Mouse (Mus musculus): ENCODE data around the gene Ulk2. TPM values are rescaled to one million over a fixed set of nuclear protein-coding genes. Genes with fewer than 3 reads are reported as not detected.
A peak's percentile ranks its signal among the peaks of the same experiment; 100 is the strongest.

The Ulk2 gene
- polyA plus RNA-seq, 2 experiments, result 24.7 to 32.3 TPM

DNA sequence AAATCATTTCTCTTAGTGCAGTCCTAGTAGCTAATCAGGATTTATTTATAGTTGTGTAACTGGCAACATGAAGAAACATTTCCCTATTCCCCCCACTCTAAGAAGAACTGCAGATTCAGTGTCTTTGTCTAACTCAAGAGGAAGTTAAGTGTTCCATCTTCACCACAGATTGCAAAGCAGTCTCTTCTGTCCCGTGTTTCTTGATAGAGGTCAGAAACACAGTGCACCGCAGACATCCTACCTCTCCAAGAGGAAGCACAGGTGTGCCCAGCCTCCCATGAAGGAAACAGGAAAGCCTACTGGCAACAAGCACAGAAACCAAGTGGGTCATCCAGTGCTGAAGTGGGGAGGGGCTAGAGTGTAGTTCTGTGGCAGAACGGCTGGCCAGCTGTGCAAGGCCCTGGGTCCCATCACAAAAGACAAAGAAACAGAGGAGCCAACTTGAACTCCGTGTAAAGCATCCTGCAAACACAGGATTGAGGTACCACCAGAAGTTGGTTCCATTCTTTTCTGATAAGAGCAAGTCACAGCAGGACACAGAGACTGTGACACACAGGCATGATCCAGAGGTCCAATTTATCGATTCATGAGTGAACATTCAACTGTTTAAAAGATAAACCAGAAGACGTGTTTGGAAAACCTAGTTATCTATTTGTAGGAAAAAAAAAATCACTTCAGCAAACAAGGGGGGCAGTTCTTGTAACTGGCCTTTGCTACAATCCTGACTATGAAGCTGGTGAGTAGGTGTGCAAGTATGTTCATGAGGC, 7.1 kb upstream of the Ulk2 start:
- ATAC-seq (ENCODE audit: low FRiP score, low read depth), result no peak
- Histone ChIP-seq H3K36me3 (ENCODE audit: control insufficient read depth, insufficient read depth, low read length) (no peaks in the 10 kb centered on the region), H3K27ac (replicated peaks; ENCODE audit: low read depth, low read length) (no peak overlapping the region), H3K9me3 (ENCODE audit: control insufficient read depth, low read length) (no peaks in the 10 kb centered on the region), H3K9ac (ENCODE audit: low read depth, low read length, severe bottlenecking) (no peak overlapping the region), H3K4me3 (replicated peaks; ENCODE audit: low read length) (no peak overlapping the region), H3K27me3 (ENCODE audit: control insufficient read depth, insufficient read depth, low read length) (no peaks in the 10 kb centered on the region), H3K4me1 (ENCODE audit: control insufficient read depth, insufficient read depth, low read length) (no peaks in the 10 kb centered on the region), H3K4me2 (replicated peaks; ENCODE audit: low read depth, low read length, severe bottlenecking) (no peak overlapping the region)
- no peak for TF ChIP-seq POLR2A (IDR thresholded peaks at IDR 0.05; ENCODE audit: borderline replicate concordance, extremely low read depth, insufficient read depth, insufficient read length)
- WGBS, result 80% methylated on average over 6 of the region's 6 CpGs
- no peak for DNase-seq (ENCODE audit: low spot score)

DNA sequence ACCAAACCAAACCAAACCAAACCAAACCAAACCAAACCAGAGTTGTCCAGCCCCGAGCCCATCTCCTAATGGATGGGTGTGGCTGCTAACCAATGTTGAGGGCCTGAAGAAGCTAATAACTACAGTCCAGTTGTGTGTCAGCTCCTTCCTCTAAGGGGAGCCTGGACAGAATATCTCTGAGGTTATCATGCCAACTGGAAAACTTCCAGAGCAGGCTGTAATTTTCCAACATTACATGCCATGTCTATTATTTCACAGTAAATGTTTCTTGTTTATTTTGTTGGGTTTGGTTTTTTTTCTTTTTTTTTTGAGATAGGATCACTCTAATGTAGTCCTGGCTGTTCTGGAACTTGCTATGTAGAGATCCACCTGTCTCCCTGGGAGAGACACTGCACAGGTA, 4.4 kb upstream of the Ulk2 start:
- Histone ChIP-seq H3K4me2 (replicated peaks; ENCODE audit: low read depth, low read length, severe bottlenecking) (no peak overlapping the region), H3K4me3 (replicated peaks; ENCODE audit: low read length) (no peak overlapping the region), H3K27me3 (ENCODE audit: control insufficient read depth, insufficient read depth, low read length) (no peaks in the 10 kb centered on the region), H3K4me1 (ENCODE audit: control insufficient read depth, insufficient read depth, low read length) (no peaks in the 10 kb centered on the region), H3K27ac (replicated peaks; ENCODE audit: low read depth, low read length) (no peak overlapping the region), H3K36me3 (ENCODE audit: control insufficient read depth, insufficient read depth, low read length) (no peaks in the 10 kb centered on the region), H3K9ac (ENCODE audit: low read depth, low read length, severe bottlenecking) (no peak overlapping the region), H3K9me3 (ENCODE audit: control insufficient read depth, low read length) (no peaks in the 10 kb centered on the region)
- ATAC-seq (ENCODE audit: low FRiP score, low read depth), result no peak
- 82% methylated on average over 1 of the region's 1 CpGs for WGBS
- DNase-seq (ENCODE audit: low spot score), result no peak
- TF ChIP-seq POLR2A (IDR thresholded peaks at IDR 0.05; ENCODE audit: borderline replicate concordance, extremely low read depth, insufficient read depth, insufficient read length), result no peak

DNA sequence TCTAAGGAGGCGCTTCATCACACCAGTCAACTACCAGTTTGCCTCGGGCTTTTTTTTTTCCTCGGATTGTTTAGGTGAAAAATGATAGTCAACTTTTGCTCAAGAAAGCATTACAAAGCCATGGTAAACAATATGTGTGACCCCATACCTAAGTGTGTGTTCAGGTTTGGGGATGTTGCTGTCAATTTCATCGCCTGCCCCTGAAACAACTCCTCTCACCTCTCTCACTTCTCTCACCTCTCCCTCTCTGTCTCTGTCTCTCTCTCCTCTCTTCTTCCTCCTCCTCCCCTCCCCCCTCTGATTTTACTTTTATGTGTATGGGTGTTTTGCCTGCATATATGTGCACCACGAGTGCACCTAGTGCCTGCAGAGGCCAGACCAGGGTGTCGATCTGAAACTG, 666 bp upstream of the Ulk2 start:
- peak overlapping the region; percentile 81; the same call in 1 of the 2 replicates for H3K27ac ChIP-seq (replicated peaks; ENCODE audit: low read depth, low read length)

DNA sequence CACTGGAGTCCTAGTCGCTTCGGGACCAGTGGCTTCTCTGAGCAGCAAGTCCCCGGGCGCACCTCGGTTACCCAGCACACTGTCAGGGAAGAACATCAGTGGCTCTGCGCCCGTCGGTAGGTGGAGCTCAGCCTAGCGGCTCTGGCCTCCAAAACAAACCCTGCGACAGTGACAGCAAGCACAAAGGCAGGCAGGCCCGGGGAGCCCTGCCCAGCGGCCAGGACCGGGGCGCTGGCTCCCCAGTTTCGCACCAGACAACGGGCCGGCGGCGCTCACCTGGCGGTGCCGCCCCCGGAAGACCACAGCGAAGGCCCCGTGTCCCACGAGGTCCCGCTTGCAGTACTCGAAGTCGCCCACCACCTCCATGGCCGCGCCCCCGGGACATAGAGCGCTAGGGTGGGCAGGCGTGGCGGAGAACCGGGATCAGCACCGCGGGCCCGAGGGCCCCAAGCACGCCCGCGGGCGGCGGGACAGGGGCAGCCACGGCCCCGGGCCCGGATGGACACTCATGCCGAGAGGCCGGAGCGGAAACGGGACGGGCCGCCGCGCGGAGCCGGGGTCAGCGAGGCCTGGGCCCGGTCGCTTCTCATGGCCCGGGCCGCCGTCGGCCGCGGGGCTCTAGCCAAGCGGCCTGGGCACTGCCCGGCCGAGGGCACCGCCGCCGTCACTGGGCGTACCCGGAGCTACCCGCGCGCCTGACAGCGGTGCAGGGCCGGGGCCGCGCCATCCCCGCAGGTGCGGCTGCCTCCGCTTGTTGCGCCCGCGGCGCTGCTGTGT, 474 bp downstream of the Ulk2 start:
- WGBS, result under 1% methylated on average over 26 of the region's 87 CpGs
- 0 out of 2 replicates have a peak, but pooled peaks have one; percentile 48 for TF ChIP-seq POLR2A (IDR thresholded peaks at IDR 0.05; ENCODE audit: borderline replicate concordance, extremely low read depth, insufficient read depth, insufficient read length)

More for the DNA sequence above, 666 bp upstream of the Ulk2 start:
- Histone ChIP-seq H3K36me3 (ENCODE audit: control insufficient read depth, insufficient read depth, low read length) (peaks cover 2% of the 10 kb centered on the region; the same call in 1 of the 2 replicates), H3K4me3 (replicated peaks; ENCODE audit: low read length) (peak overlapping the region; percentile 95), H3K4me2 (replicated peaks; ENCODE audit: low read depth, low read length, severe bottlenecking) (peak overlapping the region; percentile 83), H3K27me3 (ENCODE audit: control insufficient read depth, insufficient read depth, low read length) (no peaks in the 10 kb centered on the region), H3K9me3 (ENCODE audit: control insufficient read depth, low read length) (no peaks in the 10 kb centered on the region), H3K4me1 (ENCODE audit: control insufficient read depth, insufficient read depth, low read length) (peaks cover 6% of the 10 kb centered on the region; the same call in 1 of the 2 replicates), H3K9ac (ENCODE audit: low read depth, low read length, severe bottlenecking) (peak overlapping the region; percentile 92)
- DNase-seq (ENCODE audit: low spot score) (no peak), ATAC-seq (ENCODE audit: low FRiP score, low read depth) (no peak)
- WGBS, result 42% methylated on average over 6 of the region's 6 CpGs
- no peak for TF ChIP-seq POLR2A (IDR thresholded peaks at IDR 0.05; ENCODE audit: borderline replicate concordance, extremely low read depth, insufficient read depth, insufficient read length)

DNA sequence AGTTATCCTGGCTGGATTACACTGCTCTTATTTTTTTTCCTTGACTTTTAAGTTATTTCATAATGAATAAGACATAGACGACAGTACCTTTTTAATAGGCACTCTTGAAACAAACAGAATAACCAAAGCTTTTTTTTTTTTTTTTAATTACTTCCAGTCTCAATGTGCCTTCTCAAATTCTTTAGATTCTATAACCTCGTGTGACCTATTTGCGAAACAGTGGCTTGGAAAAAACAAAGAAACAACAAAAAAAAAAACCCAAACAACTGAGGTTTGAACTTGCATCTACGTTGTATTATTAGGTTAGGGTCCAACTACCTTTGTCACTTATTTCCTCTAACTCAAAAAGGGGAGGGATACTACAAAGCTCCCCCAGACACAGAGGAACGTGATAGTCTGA, 1.2 kb downstream of the Ulk2 start:
- ATAC-seq (ENCODE audit: low FRiP score, low read depth), result no peak
- no peak for DNase-seq (ENCODE audit: low spot score)
- WGBS, result 11% methylated on average over 5 of the region's 5 CpGs
- no peak for TF ChIP-seq POLR2A (IDR thresholded peaks at IDR 0.05; ENCODE audit: borderline replicate concordance, extremely low read depth, insufficient read depth, insufficient read length)
- Histone ChIP-seq H3K4me3 (replicated peaks; ENCODE audit: low read length) (peak overlapping the region; percentile 95), H3K36me3 (ENCODE audit: control insufficient read depth, insufficient read depth, low read length) (peaks cover 4% of the 10 kb centered on the region; the same call in 1 of the 2 replicates), H3K27ac (replicated peaks; ENCODE audit: low read depth, low read length) (peak overlapping the region; percentile 81; the same call in 1 of the 2 replicates), H3K4me1 (ENCODE audit: control insufficient read depth, insufficient read depth, low read length) (peaks cover 6% of the 10 kb centered on the region; the same call in 1 of the 2 replicates), H3K4me2 (replicated peaks; ENCODE audit: low read depth, low read length, severe bottlenecking) (peak overlapping the region; percentile 83), H3K9me3 (ENCODE audit: control insufficient read depth, low read length) (no peaks in the 10 kb centered on the region), H3K9ac (ENCODE audit: low read depth, low read length, severe bottlenecking) (peak overlapping the region; percentile 92), H3K27me3 (ENCODE audit: control insufficient read depth, insufficient read depth, low read length) (no peaks in the 10 kb centered on the region)

More for the DNA sequence above, 474 bp downstream of the Ulk2 start:
- peak overlapping the region; percentile 81 for H3K27ac ChIP-seq (replicated peaks; ENCODE audit: low read depth, low read length)
- H3K9me3 ChIP-seq (ENCODE audit: control insufficient read depth, low read length), result no peaks in the 10 kb centered on the region
- DNase-seq (ENCODE audit: low spot score) (peak; percentile 73), ATAC-seq (ENCODE audit: low FRiP score, low read depth) (peak; percentile 61)
- H3K27me3 ChIP-seq (ENCODE audit: control insufficient read depth, insufficient read depth, low read length), result no peaks in the 10 kb centered on the region
- peaks cover 6% of the 10 kb centered on the region; the same call in 1 of the 2 replicates for H3K4me1 ChIP-seq (ENCODE audit: control insufficient read depth, insufficient read depth, low read length)
- peak overlapping the region; percentile 92 for H3K9ac ChIP-seq (ENCODE audit: low read depth, low read length, severe bottlenecking)
- H3K36me3 ChIP-seq (ENCODE audit: control insufficient read depth, insufficient read depth, low read length), result peaks cover 4% of the 10 kb centered on the region; the same call in 1 of the 2 replicates
- H3K4me2 ChIP-seq (replicated peaks; ENCODE audit: low read depth, low read length, severe bottlenecking), result peak overlapping the region; percentile 83
- H3K4me3 ChIP-seq (replicated peaks; ENCODE audit: low read length), result peak overlapping the region; percentile 95

All from limb, embryonic 14.5 days (tissue).